Mouse (Mus musculus) embryonic fibroblast, embryonic 13.5 days (primary cell): ENCODE data around the gene Eomes.

Experiments used
- CTCF ChIP-seq: IDR thresholded peaks from 2 replicates; pipeline ENCODE4 v1.5.1; 2011; ENCODE audit warnings: mild to moderate bottlenecking, control low read depth, low read length, moderate library complexity, borderline replicate concordance; ENCODE audit not compliant: insufficient read depth
- POLR2A ChIP-seq: IDR thresholded peaks from 2 replicates; pipeline ENCODE4 v1.6.1; 2011; ENCODE audit warnings: low read depth, mild to moderate bottlenecking, control low read depth, low read length, moderate library complexity

DNA sequence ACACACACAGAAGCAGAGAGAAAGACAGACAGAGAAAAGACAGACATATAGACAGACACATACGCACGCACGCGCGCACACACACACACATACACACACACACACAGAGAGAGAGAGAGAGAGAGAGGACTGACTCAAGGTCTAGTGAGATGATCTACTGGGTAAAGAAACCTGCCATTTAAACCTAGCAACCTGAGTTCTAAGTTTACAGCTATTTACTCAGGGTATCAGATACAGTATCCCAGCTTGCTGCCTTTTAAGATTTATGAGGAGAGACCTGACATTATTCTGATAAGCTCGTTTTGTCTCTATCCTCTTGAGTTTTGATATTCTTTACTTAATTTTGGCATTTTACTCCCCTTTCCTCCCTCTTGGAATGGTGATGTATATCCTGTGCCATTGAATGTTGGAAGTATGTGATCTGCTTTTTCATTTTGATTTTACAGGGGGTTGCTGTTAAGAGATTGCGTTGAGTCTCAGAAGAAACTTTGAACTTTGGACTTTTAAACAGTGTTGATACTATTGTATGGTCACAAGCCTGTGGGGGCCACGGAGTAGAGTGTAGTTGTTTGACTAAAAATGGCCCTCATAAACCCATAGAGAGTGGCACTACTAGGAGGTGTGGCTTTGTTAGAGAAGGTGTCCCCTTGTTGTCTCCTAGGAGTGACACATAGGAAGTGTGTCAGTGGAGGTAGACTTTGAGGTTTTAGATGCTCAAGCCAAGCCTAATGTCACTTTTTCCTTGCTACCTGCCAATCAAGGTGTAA, 15.1 kb downstream of the Eomes start:
- no peak for TF ChIP-seq POLR2A
- TF ChIP-seq CTCF: no peak
